Mouse (Mus musculus) embryonic facial prominence, embryonic 12.5 days (tissue): ENCODE measurements at regions not wholly inside any gene's neighbourhood (a gene's known extent, or its start where the extent isn't known, plus 50 kb on each side); places are given as distances from the start of the nearest gene placed in this dataset.

Source experiments
- ATAC-seq: fragments of 200-750 bp; cut with Nextera tagmentation; 2 replicates; pipeline ENCODE4 v1.8.0; 2017; ENCODE audit not compliant: insufficient number of reproducible peaks, insufficient read depth, low FRiP score, low TSS enrichment
- H3K27ac ChIP-seq: fragments of 300-500 bp; sonication (generic); 2 replicates; pipeline ENCODE4 v1.5.1; 2016; ENCODE audit warnings: mild to moderate bottlenecking
- H3K27me3 ChIP-seq: fragments of 300-500 bp; sonication (generic); 2 replicates; pipeline ENCODE4 v1.6.1; 2016; ENCODE audit warnings: mild to moderate bottlenecking, moderate library complexity
- H3K36me3 ChIP-seq: fragments of 300-500 bp; sonication (generic); 2 replicates; pipeline ENCODE4 v1.6.1; 2016; ENCODE audit warnings: mild to moderate bottlenecking
- H3K4me1 ChIP-seq: fragments of 300-500 bp; sonication (generic); 2 replicates; pipeline ENCODE4 v1.6.1; 2016
- H3K4me2 ChIP-seq: fragments of 300-500 bp; sonication (generic); replicated peaks from 2 replicates; pipeline ENCODE4 v1.6.1; 2016; ENCODE audit warnings: mild to moderate bottlenecking, moderate library complexity
- H3K4me3 ChIP-seq: fragments of 300-500 bp; sonication (generic); 2 replicates; pipeline ENCODE4 v1.5.1; 2016; ENCODE audit warnings: mild to moderate bottlenecking
- H3K9ac ChIP-seq: fragments of 300-500 bp; sonication (generic); 2 replicates; pipeline ENCODE4 v1.6.1; 2016; ENCODE audit warnings: mild to moderate bottlenecking, moderate library complexity
- H3K9me3 ChIP-seq: fragments of 300-500 bp; sonication (generic); 2 replicates; pipeline ENCODE4 v1.6.1; 2016; ENCODE audit warnings: mild to moderate bottlenecking, moderate library complexity
- WGBS: fragments of 180-500 bp; shearing (Covaris S2); methylation state at CpG from one replicate; pipeline ENCODE4 v1.1.7; 2016; 5-methylcytosine and 5-hydroxymethylcytosine counted together

GRCm38 (mm10) chrX:11532817-11533216 is 205.2 kb downstream of the H2al1j start:
- H3K4me3 ChIP-seq, result no peak overlapping the region
- H3K36me3 ChIP-seq, result no peaks in the 10 kb centered on the region
- no peak overlapping the region for H3K27ac ChIP-seq
- WGBS, result 78% methylated on average over 4 of the region's 4 CpGs
- H3K4me1 ChIP-seq, result no peaks in the 10 kb centered on the region
- no peak overlapping the region for H3K4me2 ChIP-seq
- H3K9me3 ChIP-seq, result no peaks in the 10 kb centered on the region
- no peak overlapping the region for H3K9ac ChIP-seq
- no peak for ATAC-seq
- 0 out of 2 replicates have a peak, but pooled peaks cover 7% of the 10 kb centered on the region for H3K27me3 ChIP-seq

- H3K36me3 ChIP-seq, result no peaks in the 10 kb centered on the region
- WGBS, result 66% methylated on average over 8 of the region's 8 CpGs
- H3K27me3 ChIP-seq, result 0 out of 2 replicates have a peak, but pooled peaks cover 7% of the 10 kb centered on the region
- ATAC-seq, result no peak
- no peaks in the 10 kb centered on the region for H3K9me3 ChIP-seq
- H3K4me1 ChIP-seq, result no peaks in the 10 kb centered on the region
- no peak overlapping the region for H3K4me3 ChIP-seq
- no peak overlapping the region for H3K4me2 ChIP-seq
- H3K27ac ChIP-seq, result no peak overlapping the region
- no peak overlapping the region for H3K9ac ChIP-seq
Measured at GRCm38 (mm10) chrX:11533871-11534270, 206.2 kb downstream of the H2al1j start.

GRCm38 (mm10) chrX:11541011-11541410 is 213.4 kb downstream of the H2al1j start:
- Histone ChIP-seq H3K9me3 (no peaks in the 10 kb centered on the region), H3K27me3 (no peaks in the 10 kb centered on the region), H3K4me2 (no peak overlapping the region), H3K36me3 (no peaks in the 10 kb centered on the region), H3K4me1 (no peaks in the 10 kb centered on the region), H3K27ac (no peak overlapping the region), H3K4me3 (no peak overlapping the region), H3K9ac (no peak overlapping the region)
- no peak for ATAC-seq
- WGBS, result 67% methylated on average over 2 of the region's 2 CpGs

GRCm38 (mm10) chrX:11550164-11550851 is 222.7 kb downstream of the H2al1j start:
- H3K9ac ChIP-seq, result no peak overlapping the region
- no peak overlapping the region for H3K27ac ChIP-seq
- no peak overlapping the region for H3K4me2 ChIP-seq
- peaks cover 27% of the 10 kb centered on the region for H3K27me3 ChIP-seq
- ATAC-seq, result no peak
- WGBS, result 22% methylated on average over 12 of the region's 12 CpGs
- H3K36me3 ChIP-seq, result no peaks in the 10 kb centered on the region
- no peak overlapping the region for H3K4me3 ChIP-seq
- H3K9me3 ChIP-seq, result no peaks in the 10 kb centered on the region
- H3K4me1 ChIP-seq, result 0 out of 2 replicates have a peak, but pooled peaks cover 4% of the 10 kb centered on the region

- Histone ChIP-seq H3K27me3 (peaks cover 27% of the 10 kb centered on the region), H3K9ac (no peak overlapping the region), H3K4me1 (0 out of 2 replicates have a peak, but pooled peaks cover 4% of the 10 kb centered on the region), H3K4me3 (no peak overlapping the region), H3K36me3 (no peaks in the 10 kb centered on the region), H3K9me3 (no peaks in the 10 kb centered on the region), H3K4me2 (no peak overlapping the region), H3K27ac (no peak overlapping the region)
- 45% methylated on average over 5 of the region's 5 CpGs for WGBS
- no peak for ATAC-seq
Measured at GRCm38 (mm10) chrX:11552177-11552576, 224.6 kb downstream of the H2al1j start.

GRCm38 (mm10) chrX:11555035-11555570 is 227.5 kb downstream of the H2al1j start:
- Histone ChIP-seq H3K4me3 (no peak overlapping the region), H3K36me3 (no peaks in the 10 kb centered on the region), H3K4me1 (0 out of 2 replicates have a peak, but pooled peaks cover 4% of the 10 kb centered on the region), H3K27ac (no peak overlapping the region), H3K27me3 (peaks cover 27% of the 10 kb centered on the region), H3K9me3 (no peaks in the 10 kb centered on the region), H3K4me2 (no peak overlapping the region), H3K9ac (no peak overlapping the region)
- 87% methylated on average over 7 of the region's 7 CpGs for WGBS
- no peak for ATAC-seq

- Histone ChIP-seq H3K36me3 (no peaks in the 10 kb centered on the region), H3K4me3 (no peak overlapping the region), H3K27ac (no peak overlapping the region), H3K9ac (no peak overlapping the region), H3K9me3 (no peaks in the 10 kb centered on the region), H3K4me2 (no peak overlapping the region), H3K4me1 (no peaks in the 10 kb centered on the region), H3K27me3 (peaks cover 11% of the 10 kb centered on the region)
- no peak for ATAC-seq
- WGBS, result 79% methylated on average over 2 of the region's 2 CpGs
Measured at GRCm38 (mm10) chrX:11558260-11558659, 230.6 kb downstream of the H2al1j start.

- Histone ChIP-seq H3K4me3 (no peak overlapping the region), H3K4me1 (no peaks in the 10 kb centered on the region), H3K27me3 (peaks cover 4% of the 10 kb centered on the region; the same call in 1 of the 2 replicates), H3K27ac (no peak overlapping the region), H3K4me2 (no peak overlapping the region), H3K36me3 (no peaks in the 10 kb centered on the region), H3K9me3 (no peaks in the 10 kb centered on the region), H3K9ac (no peak overlapping the region)
- ATAC-seq, result no peak
- WGBS, result 49% methylated on average over 12 of the region's 17 CpGs
Measured at GRCm38 (mm10) chrX:11560550-11561276, 233.1 kb downstream of the H2al1j start.

GRCm38 (mm10) chrX:11565888-11566287 is 238.3 kb downstream of the H2al1j start:
- H3K36me3 ChIP-seq, result no peaks in the 10 kb centered on the region
- no peak overlapping the region for H3K9ac ChIP-seq
- H3K27ac ChIP-seq, result no peak overlapping the region
- no peaks in the 10 kb centered on the region for H3K9me3 ChIP-seq
- peaks cover 4% of the 10 kb centered on the region; the same call in 1 of the 2 replicates for H3K27me3 ChIP-seq
- no peak for ATAC-seq
- no peak overlapping the region for H3K4me2 ChIP-seq
- WGBS, result 58% methylated on average over 2 of the region's 2 CpGs
- H3K4me3 ChIP-seq, result no peak overlapping the region
- no peaks in the 10 kb centered on the region for H3K4me1 ChIP-seq

GRCm38 (mm10) chrX:11567827-11568226 is 240.2 kb downstream of the H2al1j start:
- H3K4me3 ChIP-seq, result no peak overlapping the region
- no peak overlapping the region for H3K9ac ChIP-seq
- peaks cover 4% of the 10 kb centered on the region; the same call in 1 of the 2 replicates for H3K27me3 ChIP-seq
- H3K4me2 ChIP-seq, result no peak overlapping the region
- H3K27ac ChIP-seq, result no peak overlapping the region
- H3K36me3 ChIP-seq, result no peaks in the 10 kb centered on the region
- WGBS, result 52% methylated on average over 6 of the region's 6 CpGs
- no peaks in the 10 kb centered on the region for H3K4me1 ChIP-seq
- ATAC-seq, result no peak
- no peaks in the 10 kb centered on the region for H3K9me3 ChIP-seq

- 39% methylated on average over 5 of the region's 5 CpGs for WGBS
- no peak for ATAC-seq
Measured at GRCm38 (mm10) chrX:11568262-11568661, 240.6 kb downstream of the H2al1j start.

GRCm38 (mm10) chrX:11574354-11574753 is 246.7 kb downstream of the H2al1j start:
- Histone ChIP-seq H3K27me3 (peaks cover 4% of the 10 kb centered on the region; the same call in 1 of the 2 replicates), H3K4me2 (no peak overlapping the region), H3K36me3 (no peaks in the 10 kb centered on the region), H3K27ac (no peak overlapping the region), H3K9ac (no peak overlapping the region), H3K4me1 (no peaks in the 10 kb centered on the region), H3K9me3 (no peaks in the 10 kb centered on the region), H3K4me3 (no peak overlapping the region)
- no peak for ATAC-seq
- WGBS, result 68% methylated on average over 3 of the region's 3 CpGs

More at GRCm38 (mm10) chrX:11568262-11568661, 240.6 kb downstream of the H2al1j start:
- no peaks in the 10 kb centered on the region for H3K4me1 ChIP-seq
- peaks cover 4% of the 10 kb centered on the region; the same call in 1 of the 2 replicates for H3K27me3 ChIP-seq
- no peaks in the 10 kb centered on the region for H3K9me3 ChIP-seq
- H3K9ac ChIP-seq, result no peak overlapping the region
- H3K4me3 ChIP-seq, result no peak overlapping the region
- H3K36me3 ChIP-seq, result no peaks in the 10 kb centered on the region
- no peak overlapping the region for H3K4me2 ChIP-seq
- no peak overlapping the region for H3K27ac ChIP-seq
